Mouse (Mus musculus) brain, embryonic 14.5 days (tissue): ENCODE measurements at regions not wholly inside any gene's neighbourhood (a gene's known extent, or its start where the extent isn't known, plus 50 kb on each side); places are given as distances from the start of the nearest gene placed in this dataset.

Experiments used
- CTCF ChIP-seq: fragments of 200-500 bp; IDR thresholded peaks from 2 replicates; pipeline ENCODE4 v1.5.1; 2012; ENCODE audit warnings: inconsistent platforms, mild to moderate bottlenecking, moderate library complexity, borderline replicate concordance; ENCODE audit not compliant: insufficient read depth, insufficient read length; ENCODE audit errors: extremely low read depth
- POLR2A ChIP-seq: fragments of 200-500 bp; IDR thresholded peaks from 2 replicates; pipeline ENCODE4 v1.6.1; 2012; ENCODE audit warnings: mild to moderate bottlenecking, inconsistent platforms, borderline replicate concordance; ENCODE audit not compliant: poor library complexity, insufficient read depth, insufficient read length, severe bottlenecking; ENCODE audit errors: extremely low read depth

GRCm38 (mm10) chr13:30039791-30040190 is 53.9 kb upstream of the E2f3 start:
- TF ChIP-seq CTCF: no peak
- no peak for TF ChIP-seq POLR2A
